Mouse (Mus musculus): Measurements from ENCODE around the gene Lrfn4.

GRCm38 (mm10) chr19:4658156-4658555 is 42.7 kb upstream of the Lrfn4 start:
- no peak for TF ChIP-seq POLR2A (IDR thresholded peaks at IDR 0.05; ENCODE audit: borderline replicate concordance, low read depth, low read length)
- TF ChIP-seq CTCF (IDR thresholded peaks at IDR 0.05; ENCODE audit: low read depth, low read length): no peak
